Mouse (Mus musculus) thymus, postnatal 4 days (tissue): ENCODE results near the gene 4930539E08Rik.

ENCODE experiments used
- DNase-seq: peaks from one replicate; pipeline ENCODE4 v3.0.0; 2021

The 4930539E08Rik gene

GRCm38 (mm10) chr17:28915060-28915628, at the start of gene 4930539E08Rik:
Gene 4930539E08Rik (minus strand): TSS chr17:28915324.
- DNase-seq, result no peak

GRCm38 (mm10) chr17:28961596-28961995, 46.5 kb upstream of the 4930539E08Rik start:
- DNase-seq, result no peak

GRCm38 (mm10) chr17:28960597-28960996, 45.5 kb upstream of the 4930539E08Rik start:
- DNase-seq, result no peak

- no peak for DNase-seq
Observed at GRCm38 (mm10) chr17:28954416-28954815, 39.3 kb upstream of the 4930539E08Rik start.

GRCm38 (mm10) chr17:28953251-28953650, 38.1 kb upstream of the 4930539E08Rik start:
- DNase-seq, result no peak

- peak; percentile 95 for DNase-seq
Observed at GRCm38 (mm10) chr17:28951831-28952799, 37.0 kb upstream of the 4930539E08Rik start, which contains the start of gene Kctd20. Gene Kctd20 (plus strand): TSS chr17:28951950.

GRCm38 (mm10) chr17:28950751-28951150, 35.6 kb upstream of the 4930539E08Rik start:
- DNase-seq, result no peak

GRCm38 (mm10) chr17:28948661-28949060, 33.5 kb upstream of the 4930539E08Rik start:
- DNase-seq, result no peak

- DNase-seq, result no peak
Observed at GRCm38 (mm10) chr17:28947011-28947939, 32.2 kb upstream of the 4930539E08Rik start.

- no peak for DNase-seq
Observed at GRCm38 (mm10) chr17:28944481-28944880, 29.4 kb upstream of the 4930539E08Rik start.

- no peak for DNase-seq
Observed at GRCm38 (mm10) chr17:28943740-28944139, 28.6 kb upstream of the 4930539E08Rik start, which contains the start of gene Pxt1. Gene Pxt1 (minus strand): TSS chr17:28943840.

- peak; percentile 39 for DNase-seq
Observed at GRCm38 (mm10) chr17:28942101-28942500, 27.0 kb upstream of the 4930539E08Rik start.

GRCm38 (mm10) chr17:28940776-28941555, 25.8 kb upstream of the 4930539E08Rik start:
- no peak for DNase-seq

GRCm38 (mm10) chr17:28936622-28937345, 21.7 kb upstream of the 4930539E08Rik start:
- DNase-seq, result peak; percentile 87

- DNase-seq, result no peak
Observed at GRCm38 (mm10) chr17:28936133-28936532, 21.0 kb upstream of the 4930539E08Rik start.

GRCm38 (mm10) chr17:28934120-28934916, 19.2 kb upstream of the 4930539E08Rik start:
- DNase-seq, result no peak

- no peak for DNase-seq
Observed at GRCm38 (mm10) chr17:28932274-28932673, 17.1 kb upstream of the 4930539E08Rik start.

GRCm38 (mm10) chr17:28931436-28932211, 16.5 kb upstream of the 4930539E08Rik start:
- no peak for DNase-seq

- DNase-seq, result peak; percentile 30
Observed at GRCm38 (mm10) chr17:28930392-28931074, 15.4 kb upstream of the 4930539E08Rik start.
